Mouse (Mus musculus): Measurements from ENCODE around the gene Ppp2r2c.

DNA sequence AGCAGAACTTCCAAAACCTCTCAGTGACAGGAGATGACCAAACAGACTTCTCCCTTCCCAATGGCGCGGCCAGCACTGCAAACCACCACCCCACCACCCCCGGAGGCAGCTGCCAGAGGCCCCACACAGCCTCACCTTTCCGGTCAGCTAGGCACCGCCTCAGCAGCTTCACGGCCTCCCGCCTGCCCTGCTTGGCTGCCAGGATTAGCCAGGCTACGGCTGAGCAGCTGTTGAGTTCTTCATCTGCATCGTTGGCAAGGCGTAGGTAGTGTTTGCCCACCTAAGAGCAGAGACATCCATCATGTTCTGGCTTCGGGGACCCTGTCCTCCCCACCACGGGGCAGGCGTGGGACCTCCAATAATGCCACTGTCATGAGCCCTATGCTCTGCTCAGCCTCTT lies 107.0 kb downstream of the Ppp2r2c start:
- TF ChIP-seq POLR2A (IDR thresholded peaks at IDR 0.05; ENCODE audit: borderline replicate concordance, insufficient read depth, low read length) (no peak), CTCF (IDR thresholded peaks at IDR 0.05; ENCODE audit: borderline replicate concordance, insufficient read depth, low read depth, low read length) (no peak)
